Mouse (Mus musculus) v-Abl transformed pro-B cells (cell line): ENCODE measurements around the gene Nek11.

Experiments used
- in situ Hi-C, 2 experiments: fragments of 400-800 bp; cut with MboI; formaldehyde crosslinking; loops; one replicate each; pipeline ENCODE4 v1.15.1; 2025; ENCODE audit not compliant: unreplicated experiment in 2 of 2

Nek11 gene

GRCm38 (mm10) chr9:105395218-105395627, at the start of gene Nek11, which contains the start of gene Aste1:
Gene Nek11 (minus strand): TSS chr9:105395524.
Gene Aste1 (plus strand): TSS chr9:105395392.
- in situ Hi-C loops = loop anchor here (10.0 to 25.0 kb wide), 9 partner anchors 250 to 1390 kb away; partner anchors contain the start of genes Mrpl3 (in 2 of the 2), Acad11 (in 1 of the 2), Nphp3 (in 1 of the 2) and Nudt16 (in 1 of the 2)

DNA sequence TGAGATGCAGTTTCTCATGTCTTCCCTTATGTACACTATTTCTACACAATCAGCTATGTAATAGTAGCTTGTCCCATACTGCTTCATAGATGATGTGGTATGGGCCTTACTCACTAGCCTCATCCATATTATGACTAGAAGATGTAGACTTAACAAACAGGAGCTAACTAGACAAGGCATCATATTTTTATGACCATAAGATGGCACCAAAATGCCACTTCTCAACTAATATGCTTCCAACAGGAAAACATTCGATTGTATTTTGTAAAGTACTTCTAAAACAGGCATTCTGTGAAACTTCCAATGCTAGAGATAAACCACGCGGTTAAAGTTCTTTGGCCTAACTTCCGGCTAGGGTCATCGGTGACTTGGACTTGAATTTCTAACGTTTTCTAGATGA, 13.2 kb upstream of the Nek11 start:
- in situ Hi-C loops = no loop called here

DNA sequence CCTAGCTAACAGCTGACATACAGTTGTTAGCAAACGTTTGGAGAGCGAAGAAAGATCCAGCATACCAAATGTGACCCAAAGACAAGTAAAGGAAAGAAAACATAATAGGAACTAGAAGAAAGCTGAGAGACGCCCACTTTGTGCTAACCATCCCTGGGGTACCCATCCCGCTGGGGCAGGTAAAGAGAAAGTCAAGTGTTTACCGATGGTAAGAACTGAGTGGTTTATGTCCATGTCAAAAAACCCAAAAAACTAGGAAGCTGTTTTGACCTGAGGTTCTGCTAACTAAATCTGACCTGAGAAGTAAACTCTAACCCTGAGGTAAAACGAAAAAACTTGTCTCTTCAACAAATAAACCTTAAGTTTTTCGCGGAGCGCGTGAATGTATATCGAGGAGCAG, 604 bp downstream of the Nek11 start:
- in situ Hi-C loops = loop anchor here (5.0 to 25.0 kb wide), 10 partner anchors 250 to 1390 kb away; partner anchors contain the start of genes Mrpl3 (in 2 of the 2), Acad11 (in 1 of the 2), Nphp3 (in 1 of the 2) and Nudt16 (in 1 of the 2)

DNA sequence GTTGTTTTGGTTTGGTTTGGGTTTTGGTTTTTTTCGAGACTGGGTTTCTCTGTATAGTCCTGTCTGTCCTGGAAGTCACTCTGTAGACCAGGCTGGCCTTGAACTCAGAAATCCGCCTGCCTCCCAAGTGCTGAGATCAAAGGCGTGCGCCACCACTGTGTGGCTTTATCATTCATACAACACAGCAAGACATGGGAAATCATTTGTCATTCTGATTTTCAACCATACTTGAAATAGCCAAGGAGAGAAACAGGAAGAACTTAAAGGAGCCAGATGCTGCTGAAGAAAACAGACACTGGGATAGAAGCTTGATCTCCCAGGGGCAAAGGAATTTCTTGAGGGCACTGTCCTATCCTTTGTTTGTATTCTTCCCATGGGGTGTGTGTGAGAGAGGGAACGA, 4.7 kb downstream of the Nek11 start:
- in situ Hi-C loops = loop anchor here (5.0 to 25.0 kb wide), 10 partner anchors 254 to 1386 kb away; partner anchors contain the start of genes Mrpl3 (in 2 of the 2), Acad11 (in 1 of the 2), Nphp3 (in 1 of the 2) and Nudt16 (in 1 of the 2)

GRCm38 (mm10) chr9:105389289-105389688, 6.0 kb downstream of the Nek11 start:
- in situ Hi-C loops = loop anchor here (5.0 to 25.0 kb wide), 5 partner anchors 327 to 1327 kb away; partner anchors contain the start of genes Acad11 (in 1 of the 2), Mrpl3 (in 1 of the 2) and Uba5 (in 1 of the 2)

GRCm38 (mm10) chr9:105387403-105387802, 7.9 kb downstream of the Nek11 start:
- in situ Hi-C loops = loop anchor here (5.0 to 25.0 kb wide), 5 partner anchors 325 to 1325 kb away; partner anchors contain the start of genes Acad11 (in 1 of the 2), Mrpl3 (in 1 of the 2) and Uba5 (in 1 of the 2)

DNA sequence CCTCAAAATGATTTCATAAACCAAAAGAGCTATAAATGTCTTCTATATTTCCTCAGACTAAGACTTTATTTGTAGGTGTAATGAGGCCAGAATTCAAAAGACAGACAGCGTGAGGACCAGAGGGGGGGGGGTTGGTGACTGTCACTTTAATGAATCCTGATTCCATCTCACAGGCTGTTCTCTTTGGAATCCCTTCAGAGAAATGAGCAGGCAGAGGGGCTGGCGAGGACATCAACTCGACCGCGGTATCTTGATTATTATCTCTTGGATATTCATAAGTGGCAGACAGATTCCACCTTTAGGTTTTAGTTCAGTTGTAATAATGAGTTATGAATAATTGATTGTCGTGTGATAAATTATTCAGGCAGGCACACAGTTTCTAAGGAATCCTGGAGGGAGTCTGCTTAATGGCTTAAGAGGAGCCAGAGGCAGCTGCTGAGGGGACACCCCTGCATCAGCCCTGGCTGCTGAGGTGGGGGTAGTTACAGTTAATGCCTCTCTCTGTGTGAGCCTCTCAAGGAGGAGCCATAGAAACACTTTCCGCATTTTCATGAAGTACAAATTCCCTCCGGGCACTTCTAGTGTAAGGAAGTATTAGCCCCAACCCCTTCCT, 15.7 kb downstream of the Nek11 start:
- in situ Hi-C loops = loop anchor here (10.0 to 25.0 kb wide), 4 partner anchors 317 to 1317 kb away; partner anchors contain the start of genes Acad11 (in 1 of the 2), Mrpl3 (in 1 of the 2) and Uba5 (in 1 of the 2)

DNA sequence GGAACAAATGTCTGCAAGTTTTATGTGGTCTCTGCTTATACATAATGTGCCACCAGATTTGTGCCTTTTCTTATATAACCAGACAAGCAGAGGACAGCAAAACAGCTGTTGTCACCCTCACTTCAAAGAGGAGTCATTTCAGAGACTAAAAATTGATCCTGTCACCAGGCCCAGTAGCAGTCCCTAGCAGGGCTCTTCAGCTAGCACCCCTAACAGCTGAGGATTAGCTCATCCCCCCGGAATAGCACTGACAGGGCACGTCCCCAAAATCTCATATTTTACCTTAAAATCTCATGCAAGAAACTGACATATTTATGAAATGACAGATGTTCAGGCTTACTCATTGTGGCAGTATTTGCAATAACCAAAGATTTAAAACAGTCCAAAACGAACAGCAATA, 17.7 kb downstream of the Nek11 start:
- in situ Hi-C loops = loop anchor here (25.0 kb wide), 3 partner anchors 315 to 1315 kb away; partner anchors contain the start of genes Acad11 (in 1 of the 2), Mrpl3 (in 1 of the 2) and Uba5 (in 1 of the 2)

DNA sequence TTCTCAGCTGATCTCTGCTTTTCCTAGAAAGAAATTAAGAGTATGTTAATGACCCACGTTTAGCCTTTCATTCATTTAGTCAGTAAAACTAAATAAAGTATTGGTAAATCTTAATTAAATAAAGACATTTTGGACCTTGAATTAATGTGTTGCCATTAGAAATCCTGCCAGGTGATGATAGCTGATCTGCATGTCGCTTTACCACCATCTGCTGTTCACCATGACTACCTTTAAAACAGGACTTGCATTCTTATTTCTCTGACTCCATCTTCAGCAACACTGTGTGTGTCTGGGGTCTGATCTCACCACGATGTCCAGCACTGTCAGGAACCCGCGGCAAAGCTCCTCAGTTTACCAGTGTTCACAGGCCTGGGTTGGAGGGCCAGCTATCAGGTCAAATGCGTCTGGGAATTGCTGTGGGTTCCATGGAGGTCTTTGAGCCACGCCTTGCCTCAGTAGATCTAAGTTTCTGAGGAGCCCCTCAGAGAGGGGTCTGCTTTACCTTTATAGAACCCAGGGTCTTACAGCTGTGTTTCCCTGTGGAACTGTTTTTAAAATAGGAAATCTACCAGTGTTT, 18.3 kb downstream of the Nek11 start:
- in situ Hi-C loops = loop anchor here (25.0 kb wide), 3 partner anchors 315 to 1315 kb away; partner anchors contain the start of genes Acad11 (in 1 of the 2), Mrpl3 (in 1 of the 2) and Uba5 (in 1 of the 2)

DNA sequence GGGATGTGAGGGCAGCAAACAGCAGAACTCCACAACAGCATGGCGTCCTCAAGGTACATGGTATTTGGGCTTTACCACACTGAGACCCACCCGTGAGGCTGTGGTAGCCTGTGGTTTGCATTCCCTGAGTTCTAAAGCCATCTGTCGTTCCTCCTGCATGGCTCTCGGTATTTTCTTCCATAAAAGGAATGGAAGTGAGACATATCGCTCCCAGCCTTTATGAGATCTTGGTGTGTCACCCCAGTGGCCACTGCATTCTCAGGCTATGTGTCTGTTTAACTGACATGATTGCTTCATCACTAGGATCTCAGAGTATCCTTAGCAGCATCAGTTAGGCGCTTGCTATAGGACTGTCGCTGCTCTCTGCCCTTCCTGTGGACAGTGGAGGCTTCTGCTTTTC, 18.9 kb downstream of the Nek11 start:
- in situ Hi-C loops = loop anchor here (25.0 kb wide), 3 partner anchors 314 to 1314 kb away; partner anchors contain the start of genes Acad11 (in 1 of the 2), Mrpl3 (in 1 of the 2) and Uba5 (in 1 of the 2)

DNA sequence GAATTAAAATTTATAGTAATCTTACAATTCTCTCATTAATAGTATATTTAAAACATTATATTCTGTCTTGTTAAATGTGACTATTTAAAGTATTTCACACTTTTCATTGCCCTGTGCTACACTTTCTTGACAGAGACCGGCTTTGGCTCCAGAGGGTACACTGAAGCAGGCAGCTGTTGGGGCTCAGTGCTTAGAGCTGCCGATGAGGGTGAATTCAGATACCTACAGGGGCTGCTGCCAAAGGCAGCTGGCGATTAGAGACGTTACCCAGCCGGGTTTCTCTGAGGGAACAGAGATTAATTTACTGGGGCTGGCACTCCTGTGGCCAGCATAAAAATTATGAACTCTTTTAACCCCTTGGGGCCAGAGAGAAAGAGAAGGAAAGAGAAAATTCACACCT, 21.0 kb downstream of the Nek11 start:
- in situ Hi-C loops = no loop called here

DNA sequence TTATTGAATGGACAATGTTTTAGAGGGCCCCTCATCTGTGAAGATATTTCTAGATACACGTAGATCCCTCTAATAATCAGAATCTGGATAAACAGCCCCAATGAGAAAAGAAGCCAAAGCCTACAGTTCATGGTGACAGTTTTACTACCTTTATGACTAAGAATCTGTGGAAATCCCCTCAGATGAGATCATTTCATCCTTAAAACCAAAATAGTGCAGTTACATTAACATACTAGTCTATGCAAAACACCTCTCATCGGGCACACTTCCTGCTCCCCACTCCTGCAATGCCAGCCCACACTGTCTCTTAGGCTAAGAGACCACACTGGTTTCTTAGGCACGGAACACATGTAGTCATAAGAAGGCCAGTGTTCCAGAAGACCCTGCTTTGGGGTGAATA, 26.7 kb downstream of the Nek11 start:
- in situ Hi-C loops = no loop called here

DNA sequence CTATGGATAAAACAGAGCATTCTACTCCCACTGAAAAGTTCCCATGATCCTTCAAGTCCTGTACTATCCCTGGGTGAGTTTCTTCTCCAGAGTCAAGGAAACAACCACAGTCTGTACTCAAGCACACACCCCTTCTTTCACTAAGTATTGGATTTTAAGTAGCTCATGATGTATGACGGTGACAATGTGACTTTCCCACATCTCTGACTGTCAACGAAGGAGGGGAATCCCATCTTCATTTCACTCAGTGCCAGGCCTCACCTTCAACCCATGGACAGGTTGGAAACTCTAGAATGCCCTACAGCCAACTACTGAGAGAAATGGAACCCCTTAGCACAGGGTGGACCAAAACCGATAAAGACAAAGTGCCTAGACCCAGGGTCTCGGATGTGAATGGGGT, 29.1 kb downstream of the Nek11 start:
- in situ Hi-C loops = no loop called here

DNA sequence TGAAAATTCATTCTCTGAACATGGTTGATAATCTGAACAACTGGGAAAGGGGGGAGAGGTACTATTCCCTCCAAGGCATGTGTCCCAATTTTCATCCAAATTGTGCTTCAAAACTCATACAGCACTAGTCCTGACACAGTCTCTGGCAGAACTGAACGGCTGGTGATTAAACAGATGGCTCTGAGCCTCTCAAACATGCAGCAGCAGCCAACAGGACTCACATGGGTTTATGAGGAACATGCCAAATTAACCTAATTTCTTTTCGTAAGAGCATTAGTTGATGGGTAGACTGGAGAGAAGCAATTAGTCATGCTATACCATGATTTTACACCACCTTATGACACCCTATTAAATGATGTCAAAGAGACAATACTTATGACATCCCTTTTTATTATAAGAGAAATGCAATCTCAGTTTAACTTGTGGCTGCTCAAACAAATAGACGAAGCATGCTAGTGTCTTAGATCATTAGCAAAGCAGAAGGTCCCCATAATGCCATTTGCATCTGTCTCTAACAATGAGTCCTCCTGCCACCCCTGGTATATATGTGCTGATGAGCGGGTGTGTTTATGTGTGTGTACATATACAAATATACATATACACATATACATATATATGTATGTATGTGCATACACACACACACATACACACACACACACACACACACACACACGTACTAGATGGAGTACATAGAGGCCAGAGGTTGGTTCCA, 31.6 kb downstream of the Nek11 start:
- in situ Hi-C loops = no loop called here

DNA sequence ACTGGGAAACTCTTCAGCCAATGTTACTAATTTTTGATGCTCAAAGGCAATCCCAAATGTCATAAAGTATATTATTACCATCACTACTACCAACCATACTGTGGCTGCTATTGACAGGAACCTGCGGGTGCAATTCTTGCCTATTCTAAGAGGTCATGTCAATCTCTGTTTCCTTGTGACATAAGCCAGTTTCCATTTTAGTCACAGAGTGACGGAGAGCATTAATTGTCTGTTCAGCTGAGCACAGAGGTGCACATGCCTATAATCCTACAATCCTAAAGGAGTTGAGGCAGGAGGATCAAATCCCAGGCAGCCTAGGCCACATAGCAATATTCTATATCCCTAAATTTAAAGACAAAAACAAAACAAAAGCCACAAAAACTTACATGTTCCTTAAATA, 33.1 kb downstream of the Nek11 start:
- in situ Hi-C loops = no loop called here

DNA sequence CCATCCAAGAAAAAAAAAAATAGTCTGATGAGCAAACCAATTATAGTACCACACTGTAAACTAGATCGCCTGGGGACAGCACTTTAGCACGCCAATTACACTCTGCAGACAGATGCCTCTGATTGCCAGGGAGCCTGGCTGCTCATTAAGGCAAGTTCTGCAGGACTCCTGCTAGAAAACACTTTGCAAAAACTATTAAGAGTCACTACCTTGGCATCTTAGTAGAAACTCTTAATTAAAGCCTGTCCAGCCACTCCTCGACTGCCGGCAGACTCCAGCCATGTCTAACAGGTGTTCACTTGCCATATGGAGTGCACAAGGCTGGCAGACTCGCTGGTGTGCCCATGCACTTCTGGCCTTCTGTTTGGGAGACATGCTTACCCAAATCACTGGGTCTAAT, 46.3 kb downstream of the Nek11 start:
- in situ Hi-C loops = no loop called here

DNA sequence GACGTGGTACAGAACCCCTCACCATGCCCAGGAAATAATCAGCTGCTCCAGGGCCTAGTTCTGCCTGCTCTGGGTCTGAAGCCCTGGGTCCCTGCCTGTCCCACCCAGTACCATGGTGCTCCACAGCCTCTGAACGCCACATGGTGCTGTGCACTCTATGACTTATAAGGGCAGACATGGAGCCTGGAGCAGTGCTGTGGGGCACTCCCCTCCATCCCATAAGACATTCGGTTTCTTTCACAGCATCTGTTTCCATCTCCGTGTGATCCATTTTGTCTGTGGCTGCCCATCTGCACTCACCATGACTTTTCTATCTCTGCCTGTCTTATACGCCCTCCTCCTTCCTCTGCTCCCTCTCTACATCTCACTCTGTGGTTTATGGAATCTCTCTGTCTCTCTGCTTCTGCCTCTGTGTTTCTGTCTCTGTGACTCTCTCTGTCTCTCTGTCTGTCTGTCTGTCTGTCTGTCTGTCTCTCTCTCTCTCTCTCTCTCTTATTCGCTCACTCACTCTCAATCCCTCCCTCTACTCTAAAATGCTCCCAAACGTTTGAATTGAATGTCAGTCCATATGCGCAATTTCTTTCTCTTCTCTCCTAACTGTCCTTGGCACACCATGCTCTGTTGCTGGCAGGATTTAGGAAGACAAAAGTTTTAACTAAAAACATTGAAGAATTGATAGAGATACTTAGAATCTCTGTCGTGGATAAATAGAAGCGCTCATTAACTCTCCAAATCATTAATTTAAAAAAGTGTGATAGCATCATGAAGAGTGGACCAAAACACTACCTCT, 46.9 kb downstream of the Nek11 start:
- in situ Hi-C loops = no loop called here

GRCm38 (mm10) chr9:105342994-105343656, 52.2 kb downstream of the Nek11 start:
- in situ Hi-C loops = no loop called here

- in situ Hi-C loops = no loop called here
Observed at GRCm38 (mm10) chr9:105342565-105342964, 52.8 kb downstream of the Nek11 start.
